Mouse (Mus musculus) stomach, embryonic 16.5 days (tissue): ENCODE results near the gene Zmpste24. TPM values are rescaled to one million over a fixed set of nuclear protein-coding genes. Genes with fewer than 3 reads are reported as not detected.

Experiments used
- ATAC-seq: fragments of 200-750 bp; cut with Nextera tagmentation; 2 replicates; pipeline ENCODE4 v1.8.0; 2017; ENCODE audit warnings: moderate number of reproducible peaks, moderate TSS enrichment; ENCODE audit not compliant: insufficient read depth, low FRiP score
- H3K27ac ChIP-seq: fragments of 300-500 bp; sonication (generic); 2 replicates; pipeline ENCODE4 v1.5.1; 2014; ENCODE audit warnings: low read length
- H3K27me3 ChIP-seq: fragments of 300-500 bp; sonication (generic); 2 replicates; pipeline ENCODE4 v1.6.1; 2014; ENCODE audit warnings: low read length, control low read depth, mixed read lengths; ENCODE audit not compliant: control insufficient read depth, insufficient read depth
- H3K36me3 ChIP-seq: fragments of 300-500 bp; sonication (generic); 2 replicates; pipeline ENCODE4 v1.6.1; 2014; ENCODE audit warnings: low read length; ENCODE audit not compliant: control insufficient read depth, insufficient read depth
- H3K4me1 ChIP-seq: fragments of 300-500 bp; sonication (generic); 2 replicates; pipeline ENCODE4 v1.6.1; 2014; ENCODE audit warnings: low read length, control low read depth, mixed read lengths; ENCODE audit not compliant: control insufficient read depth, insufficient read depth
- H3K4me2 ChIP-seq: fragments of 300-500 bp; sonication (generic); 2 replicates; pipeline ENCODE4 v1.6.1; 2014; ENCODE audit warnings: low read depth, low read length, mixed read lengths
- H3K4me3 ChIP-seq: fragments of 300-500 bp; sonication (generic); replicated peaks from 2 replicates; pipeline ENCODE4 v1.5.1; 2014; ENCODE audit warnings: mild to moderate bottlenecking, low read length
- H3K9ac ChIP-seq: fragments of 300-500 bp; sonication (generic); 2 replicates; pipeline ENCODE4 v1.6.1; 2014; ENCODE audit warnings: low read length
- H3K9me3 ChIP-seq: fragments of 300-500 bp; sonication (generic); replicated peaks from 2 replicates; pipeline ENCODE4 v1.6.1; 2016; ENCODE audit warnings: low read length, control low read depth; ENCODE audit not compliant: control insufficient read depth
- WGBS: fragments of 180-500 bp; shearing (Covaris S2); extraction: QIAGEN DNeasy Blood & Tissue Kit; methylation state at CpG from one replicate; pipeline ENCODE4 v1.1.7; 2014; 5-methylcytosine and 5-hydroxymethylcytosine counted together
- polyA plus RNA-seq: library from polyadenylated mRNA; unstranded; fragments of >200 nt; fragmentation: Nextera tagmentation; extraction: Ambion mirVana; gene quantifications from 2 replicates; pipeline ENCODE4 v1.2.1, GENCODE M21; 2015

Gene Zmpste24
- polyA plus RNA-seq, 1 experiment from 2014 or later = 38.1 TPM

DNA sequence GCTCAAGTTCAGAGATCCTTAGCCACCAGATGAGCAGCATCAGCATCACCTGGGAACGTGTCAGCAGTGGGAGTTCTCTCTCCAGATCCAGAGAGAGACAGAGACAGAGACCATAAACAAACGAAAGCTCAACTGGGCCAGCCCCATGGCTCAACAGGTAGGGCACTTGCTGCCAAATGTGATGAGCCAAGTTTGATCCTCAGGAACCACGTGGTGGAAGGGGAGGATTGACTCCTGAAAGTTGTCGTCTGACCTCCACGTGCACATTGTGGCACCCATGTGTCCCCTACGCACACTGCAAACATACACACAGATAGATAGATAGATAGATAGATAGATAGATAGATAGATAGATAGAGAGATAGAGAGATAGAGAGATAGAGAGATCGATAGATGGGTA, 74.6 kb downstream of the Zmpste24 start:
- no peak for ATAC-seq
- no peaks in the 10 kb centered on the region for H3K27me3 ChIP-seq
- H3K27ac ChIP-seq = no peak overlapping the region
- no peak overlapping the region for H3K9ac ChIP-seq
- H3K36me3 ChIP-seq = no peaks in the 10 kb centered on the region
- WGBS = 76% methylated on average over 7 of the region's 7 CpGs
- no peak overlapping the region for H3K4me3 ChIP-seq
- H3K4me2 ChIP-seq = no peak overlapping the region
- H3K4me1 ChIP-seq = no peaks in the 10 kb centered on the region
- H3K9me3 ChIP-seq = no peaks in the 10 kb centered on the region

DNA sequence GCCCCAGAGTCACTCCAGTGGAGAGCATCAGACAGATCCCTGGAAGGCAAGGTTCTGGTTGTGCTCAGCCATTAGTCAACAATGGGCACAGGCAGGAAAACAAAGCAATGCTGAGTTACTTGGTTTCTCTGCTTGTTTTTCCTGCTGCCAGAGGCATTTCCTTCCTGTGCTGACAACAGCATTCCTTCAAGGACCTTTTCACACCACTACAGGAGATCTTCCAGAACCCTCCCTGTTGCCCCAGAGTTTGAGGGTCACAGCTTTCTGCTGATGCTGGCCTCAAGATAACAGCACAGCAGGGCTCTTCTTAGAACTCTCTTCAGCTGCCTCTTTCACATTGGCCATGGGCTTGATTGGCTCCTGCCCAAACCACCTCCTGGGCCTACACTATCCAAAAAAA, 76.1 kb downstream of the Zmpste24 start:
- ATAC-seq = no peak
- no peak overlapping the region for H3K4me3 ChIP-seq

DNA sequence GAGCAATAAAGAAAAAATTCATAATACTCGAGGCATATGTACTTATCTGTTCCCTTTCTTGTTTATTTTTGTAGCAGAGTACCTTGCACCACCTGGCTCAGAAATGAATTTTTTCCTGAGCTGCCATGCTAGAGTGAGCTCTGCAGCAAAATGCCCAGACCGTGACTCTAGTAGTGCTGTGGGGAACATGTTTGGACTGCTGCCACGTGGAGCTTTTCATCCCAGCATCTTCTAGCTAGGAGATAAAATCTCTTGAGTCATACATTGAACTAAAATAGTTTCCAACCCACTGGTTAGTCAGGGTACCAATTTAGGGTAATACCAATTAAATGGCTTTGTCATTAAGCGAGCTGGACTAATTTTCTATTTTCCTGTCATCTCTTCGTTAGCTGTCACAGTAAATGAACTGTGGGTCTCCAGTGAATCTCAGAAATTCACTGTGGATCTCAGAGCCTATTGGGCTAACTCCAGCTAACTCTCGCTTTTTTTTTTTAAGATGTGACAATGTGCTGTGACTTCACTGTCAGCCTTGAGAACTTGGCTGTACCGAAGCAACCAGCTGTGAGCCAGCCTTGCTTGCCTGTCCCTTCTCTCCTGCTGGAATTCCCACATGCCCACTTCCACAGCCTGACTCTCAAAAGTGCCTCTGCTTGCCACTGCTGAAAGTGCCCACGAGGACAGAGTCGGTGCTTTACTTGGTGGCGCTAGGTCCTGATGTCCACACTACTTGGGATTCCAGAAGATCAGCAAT, 77.8 kb downstream of the Zmpste24 start:
- Histone ChIP-seq H3K4me1 (peaks cover 7% of the 10 kb centered on the region), H3K4me3 (no peak overlapping the region), H3K4me2 (no peak overlapping the region), H3K27ac (no peak overlapping the region), H3K9ac (no peak overlapping the region), H3K27me3 (no peaks in the 10 kb centered on the region), H3K36me3 (no peaks in the 10 kb centered on the region), H3K9me3 (no peaks in the 10 kb centered on the region)
- no peak for ATAC-seq
- 72% methylated on average over 10 of the region's 10 CpGs for WGBS

More for the DNA sequence above, 76.1 kb downstream of the Zmpste24 start:
- Histone ChIP-seq H3K4me2 (no peak overlapping the region), H3K27ac (no peak overlapping the region), H3K4me1 (no peaks in the 10 kb centered on the region), H3K9me3 (no peaks in the 10 kb centered on the region), H3K36me3 (no peaks in the 10 kb centered on the region), H3K27me3 (no peaks in the 10 kb centered on the region), H3K9ac (no peak overlapping the region)

DNA sequence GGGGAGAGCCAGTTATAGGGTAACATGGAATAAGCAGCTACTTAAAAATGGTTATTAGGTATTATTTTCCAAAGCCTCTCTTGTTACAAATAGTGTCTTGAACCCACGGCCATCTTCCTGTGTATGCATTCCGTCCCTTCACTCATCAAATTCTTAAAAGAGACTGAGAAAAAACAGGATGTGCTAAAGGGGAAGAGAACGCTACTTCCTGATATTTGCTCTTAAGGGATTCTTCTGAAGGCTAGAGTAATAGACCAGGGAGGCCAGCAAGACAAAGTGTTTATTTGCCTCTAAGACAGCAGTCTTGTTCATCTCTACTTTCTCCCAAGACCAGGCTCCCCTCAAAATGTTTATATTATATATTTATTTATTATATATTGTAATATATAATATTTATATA, 79.8 kb downstream of the Zmpste24 start:
- Histone ChIP-seq H3K4me1 (peaks cover 11% of the 10 kb centered on the region), H3K36me3 (no peaks in the 10 kb centered on the region), H3K9me3 (no peaks in the 10 kb centered on the region), H3K27me3 (no peaks in the 10 kb centered on the region), H3K4me3 (no peak overlapping the region), H3K4me2 (no peak overlapping the region), H3K27ac (no peak overlapping the region), H3K9ac (no peak overlapping the region)
- WGBS = 74% methylated on average over 3 of the region's 3 CpGs
- ATAC-seq = no peak

DNA sequence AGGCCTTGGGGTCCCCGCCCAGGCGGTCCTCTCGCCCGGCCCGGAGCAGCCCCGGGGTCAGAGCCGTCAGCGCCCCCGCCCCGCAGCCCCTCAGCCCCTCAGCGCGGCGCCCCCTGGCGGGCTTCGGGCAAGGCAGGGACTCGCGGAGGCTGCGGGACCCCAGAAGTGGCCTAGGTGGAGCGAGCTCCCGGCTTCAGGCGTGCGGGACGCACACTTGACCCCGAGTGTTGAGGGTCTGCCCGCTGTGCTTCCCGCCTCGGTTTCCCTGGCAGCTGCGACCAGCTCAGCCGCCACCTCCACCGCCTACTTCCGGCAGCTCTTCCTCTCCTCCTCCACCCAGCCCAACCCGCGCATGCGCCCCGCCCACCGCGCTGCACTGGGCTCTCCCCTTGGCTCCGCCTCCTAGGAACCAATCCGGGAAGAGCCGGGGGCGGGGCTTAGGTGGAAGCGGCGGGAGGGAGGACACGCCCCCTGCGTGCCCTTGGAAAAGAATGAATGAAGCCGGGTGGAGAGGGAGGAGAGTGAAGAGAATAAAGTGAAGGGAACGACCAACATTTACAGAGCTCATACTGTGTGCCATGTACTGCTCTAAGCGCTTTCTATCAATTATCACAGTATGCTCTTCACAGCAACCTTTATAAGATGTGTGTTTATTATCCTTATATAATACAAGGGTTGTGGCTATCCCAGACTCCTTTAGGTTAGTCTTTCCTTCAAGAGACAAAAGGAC, 80.9 kb downstream of the Zmpste24 start, which contains the start of gene Smap2:
Gene Smap2 (minus strand): TSS at position 320 of the 730 bp plus-strand sequence.
- peak; percentile 98 for ATAC-seq
- WGBS = under 1% methylated on average over 48 of the region's 48 CpGs
- Histone ChIP-seq H3K9ac (peak within 1 kb of the TSS; percentile 90), H3K4me1 (peaks cover 11% of the 10 kb centered on the region), H3K4me2 (peak within 1 kb of the TSS; percentile 86), H3K4me3 (peak within 1 kb of the TSS; percentile 95), H3K9me3 (no peaks in the 10 kb centered on the region), H3K27ac (peak within 1 kb of the TSS; percentile 74), H3K27me3 (no peaks in the 10 kb centered on the region), H3K36me3 (no peaks in the 10 kb centered on the region)

DNA sequence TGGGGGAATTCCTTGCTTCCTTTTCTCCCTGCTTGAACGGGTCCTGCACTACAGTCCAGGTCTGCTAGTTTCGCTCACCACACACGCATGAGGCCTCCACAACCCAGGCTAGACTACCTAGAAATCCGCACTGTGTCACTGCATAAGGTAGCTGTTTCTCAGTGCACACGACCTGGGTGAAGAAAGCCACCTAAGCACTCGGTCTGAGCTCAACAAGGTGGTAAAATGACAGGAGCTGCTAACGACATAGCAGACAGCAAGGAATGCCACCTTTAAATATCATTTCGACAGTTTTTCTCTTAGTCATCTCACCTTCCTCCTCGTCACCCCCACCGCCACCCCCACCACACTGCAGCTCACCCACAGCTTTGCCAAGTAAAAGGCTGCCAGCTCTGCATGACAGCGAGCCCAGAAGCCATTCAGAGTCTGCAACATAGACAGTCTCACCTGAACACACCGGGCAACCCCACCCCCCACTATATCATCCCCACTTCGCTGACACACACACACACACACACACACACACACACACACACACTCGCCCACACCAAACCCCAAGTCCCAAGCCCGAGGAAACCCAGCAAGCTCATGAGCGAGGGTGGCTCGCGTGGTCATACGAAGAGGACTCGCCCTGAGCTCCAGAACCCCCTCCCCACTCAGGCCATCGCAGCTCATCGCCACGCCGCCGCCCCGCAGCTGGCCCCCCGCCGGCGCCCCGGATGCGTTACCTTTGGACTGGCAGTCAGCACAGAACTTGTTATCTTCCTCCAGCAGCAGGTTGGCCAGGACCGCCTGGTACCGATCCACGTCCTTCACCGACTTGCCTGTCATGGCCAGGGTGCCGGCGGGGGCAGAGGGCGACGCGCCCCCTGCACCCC, 81.8 kb downstream of the Zmpste24 start:
- H3K27ac ChIP-seq = peak overlapping the region; percentile 74
- 5% methylated on average over 40 of the region's 40 CpGs for WGBS
- H3K4me3 ChIP-seq = peak overlapping the region; percentile 95
- H3K4me2 ChIP-seq = peak overlapping the region; percentile 86
- peak; percentile 16; the same call in 1 of the 2 replicates for ATAC-seq
- no peaks in the 10 kb centered on the region for H3K36me3 ChIP-seq
- peaks cover 14% of the 10 kb centered on the region for H3K4me1 ChIP-seq
- H3K9me3 ChIP-seq = no peaks in the 10 kb centered on the region
- peak overlapping the region; percentile 90 for H3K9ac ChIP-seq
- no peaks in the 10 kb centered on the region for H3K27me3 ChIP-seq

DNA sequence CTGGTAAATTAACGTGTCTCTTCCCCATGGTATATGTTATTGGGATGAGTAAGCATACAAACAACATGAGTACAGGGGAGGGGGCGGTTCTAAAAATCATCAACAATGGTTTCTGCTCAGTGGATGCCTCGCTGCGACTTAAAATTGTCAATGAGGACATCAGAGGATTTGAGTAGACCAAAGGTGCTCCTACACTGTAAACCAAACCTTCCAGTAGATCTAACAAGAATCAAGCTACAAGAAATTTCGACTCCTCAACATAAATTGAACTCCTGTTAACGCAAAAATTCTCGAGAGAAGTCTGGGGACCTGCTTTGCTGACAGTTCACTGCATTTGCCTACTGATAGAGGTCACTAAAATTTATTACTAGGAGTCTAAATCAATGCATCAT, 82.8 kb downstream of the Zmpste24 start:
- no peaks in the 10 kb centered on the region for H3K36me3 ChIP-seq
- H3K4me3 ChIP-seq = no peak overlapping the region
- no peak overlapping the region for H3K27ac ChIP-seq
- peak overlapping the region; percentile 13; the same call in 1 of the 2 replicates for H3K4me2 ChIP-seq
- ATAC-seq = no peak
- H3K4me1 ChIP-seq = peaks cover 18% of the 10 kb centered on the region
- no peaks in the 10 kb centered on the region for H3K27me3 ChIP-seq
- H3K9ac ChIP-seq = no peak overlapping the region
- WGBS = 73% methylated on average over 7 of the region's 7 CpGs
- H3K9me3 ChIP-seq = no peaks in the 10 kb centered on the region

DNA sequence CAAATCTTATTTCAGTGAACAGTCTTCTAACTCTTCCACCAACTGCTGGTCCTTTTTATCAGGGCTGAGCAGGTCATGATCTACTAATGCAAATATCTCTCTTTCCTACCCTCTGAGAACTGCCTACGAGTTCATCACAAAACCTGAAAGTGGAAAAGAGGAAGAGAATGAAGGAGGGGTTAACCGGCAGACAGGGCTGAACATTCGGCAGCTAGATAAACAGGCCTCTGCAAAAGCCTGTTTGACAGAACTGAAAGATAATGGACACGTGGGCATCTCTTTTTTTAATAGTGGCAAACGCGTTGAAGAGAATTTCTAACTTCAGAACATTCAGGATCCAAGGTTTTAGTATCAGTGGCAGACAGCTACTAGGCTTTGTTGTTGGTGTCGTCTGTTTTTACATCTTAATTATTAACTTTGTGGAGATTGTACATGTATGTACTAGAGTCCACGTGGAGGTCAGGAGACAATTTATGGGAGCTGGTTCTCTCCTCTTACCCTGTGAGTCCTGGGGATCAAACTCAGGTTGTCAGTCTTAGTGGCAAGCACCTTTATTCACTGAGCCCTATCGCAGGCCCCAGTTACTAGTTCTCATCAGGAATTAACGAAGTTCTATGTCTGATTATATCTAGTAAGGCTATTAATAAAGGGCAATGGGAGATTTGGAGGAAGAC, 83.3 kb downstream of the Zmpste24 start:
- H3K9ac ChIP-seq = no peak overlapping the region
- peak overlapping the region; percentile 13; the same call in 1 of the 2 replicates for H3K4me2 ChIP-seq
- H3K4me3 ChIP-seq = no peak overlapping the region
- WGBS = 51% methylated on average over 10 of the region's 10 CpGs
- no peaks in the 10 kb centered on the region for H3K9me3 ChIP-seq
- no peaks in the 10 kb centered on the region for H3K27me3 ChIP-seq
- no peaks in the 10 kb centered on the region for H3K36me3 ChIP-seq
- H3K4me1 ChIP-seq = peaks cover 18% of the 10 kb centered on the region
- no peak for ATAC-seq
- H3K27ac ChIP-seq = no peak overlapping the region
